Mouse (Mus musculus) embryonic facial prominence, embryonic 11.5 days (tissue): ENCODE measurements around the gene Pitpna. TPM values are rescaled to one million over a fixed set of nuclear protein-coding genes. Genes with fewer than 3 reads are reported as not detected.

Source experiments
- ATAC-seq: fragments of 200-750 bp; cut with Nextera tagmentation; replicated peaks from 2 replicates; pipeline ENCODE4 v1.8.0; 2017; ENCODE audit warnings: low read depth; ENCODE audit not compliant: insufficient number of reproducible peaks, low FRiP score, low TSS enrichment
- DNase-seq: peaks from one replicate; pipeline ENCODE4 v3.0.0-alpha.2; 2015; ENCODE audit warnings: low spot score
- H3K27ac ChIP-seq: fragments of 300-500 bp; sonication (generic); replicated peaks from 2 replicates; pipeline ENCODE4 v1.5.1; 2014; ENCODE audit warnings: mild to moderate bottlenecking, low read depth, low read length, control low read depth
- H3K27me3 ChIP-seq: fragments of 300-500 bp; sonication (generic); 2 replicates; pipeline ENCODE4 v1.6.1; 2014; ENCODE audit warnings: mild to moderate bottlenecking, low read length, moderate library complexity, mixed read lengths; ENCODE audit not compliant: control insufficient read depth, insufficient read depth
- H3K36me3 ChIP-seq: fragments of 300-500 bp; sonication (generic); replicated peaks from 2 replicates; pipeline ENCODE4 v1.6.1; 2014; ENCODE audit warnings: low read depth, mild to moderate bottlenecking, low read length, moderate library complexity, mixed read lengths; ENCODE audit not compliant: control insufficient read depth, insufficient read depth
- H3K4me1 ChIP-seq: fragments of 300-500 bp; sonication (generic); 2 replicates; pipeline ENCODE4 v1.6.1; 2014; ENCODE audit warnings: low read length, mixed read lengths; ENCODE audit not compliant: control insufficient read depth, insufficient read depth
- H3K4me2 ChIP-seq: fragments of 300-500 bp; sonication (generic); 2 replicates; pipeline ENCODE4 v1.6.1; 2014; ENCODE audit warnings: low read depth, mild to moderate bottlenecking, control low read depth, low read length, moderate library complexity
- H3K4me3 ChIP-seq: fragments of 300-500 bp; sonication (generic); 2 replicates; pipeline ENCODE4 v1.5.1; 2014; ENCODE audit warnings: low read depth, low read length, control low read depth
- H3K9ac ChIP-seq: fragments of 300-500 bp; sonication (generic); replicated peaks from 2 replicates; pipeline ENCODE4 v1.6.1; 2014; ENCODE audit warnings: mild to moderate bottlenecking, control low read depth, low read length
- H3K9me3 ChIP-seq: fragments of 300-500 bp; sonication (generic); replicated peaks from 2 replicates; pipeline ENCODE4 v1.6.1; 2016; ENCODE audit warnings: mild to moderate bottlenecking, low read length, inconsistent platforms, mixed read lengths; ENCODE audit not compliant: control insufficient read depth
- WGBS: fragments of 180-500 bp; shearing (Covaris S2); extraction: QIAGEN DNeasy Blood & Tissue Kit; methylation state at CpG from one replicate; pipeline ENCODE4 v1.1.7; 2014; 5-methylcytosine and 5-hydroxymethylcytosine counted together
- polyA plus RNA-seq: library from polyadenylated mRNA; unstranded; fragments of >200 nt; fragmentation: Nextera tagmentation; extraction: Ambion mirVana; gene quantifications from 2 replicates; pipeline ENCODE4 v1.2.1, GENCODE M21; 2014

Gene Pitpna
- polyA plus RNA-seq, 1 experiment from 2014 or later = 83.0 TPM

DNA sequence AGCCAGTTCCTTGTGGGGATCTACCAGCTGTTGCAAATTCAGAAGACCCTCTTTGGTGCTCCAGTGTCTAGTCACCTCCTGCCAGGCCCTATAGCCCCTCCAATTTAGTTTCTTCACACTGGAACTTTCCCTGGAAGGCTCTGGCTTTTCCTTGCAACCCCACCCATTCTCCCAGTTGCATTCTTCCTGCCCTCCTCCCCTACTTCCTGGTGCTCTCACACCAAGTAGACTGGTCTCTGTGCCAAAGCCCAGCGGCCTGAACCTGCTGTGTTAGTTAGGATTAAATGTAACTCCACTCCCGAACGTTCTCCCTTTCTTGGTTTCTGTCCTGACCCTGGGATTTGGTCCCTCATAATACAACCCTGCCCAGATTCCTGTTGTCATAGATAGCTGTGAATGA is 46.9 kb downstream of the Pitpna start:
- H3K4me3 ChIP-seq = no peak overlapping the region
- no peak overlapping the region for H3K9ac ChIP-seq
- H3K36me3 ChIP-seq = no peaks in the 10 kb centered on the region
- no peaks in the 10 kb centered on the region for H3K9me3 ChIP-seq
- H3K27ac ChIP-seq = no peak overlapping the region
- ATAC-seq (no peak), DNase-seq (no peak)
- 76% methylated on average over 3 of the region's 3 CpGs for WGBS
- no peak overlapping the region for H3K4me2 ChIP-seq
- no peaks in the 10 kb centered on the region for H3K27me3 ChIP-seq
- H3K4me1 ChIP-seq = no peaks in the 10 kb centered on the region

DNA sequence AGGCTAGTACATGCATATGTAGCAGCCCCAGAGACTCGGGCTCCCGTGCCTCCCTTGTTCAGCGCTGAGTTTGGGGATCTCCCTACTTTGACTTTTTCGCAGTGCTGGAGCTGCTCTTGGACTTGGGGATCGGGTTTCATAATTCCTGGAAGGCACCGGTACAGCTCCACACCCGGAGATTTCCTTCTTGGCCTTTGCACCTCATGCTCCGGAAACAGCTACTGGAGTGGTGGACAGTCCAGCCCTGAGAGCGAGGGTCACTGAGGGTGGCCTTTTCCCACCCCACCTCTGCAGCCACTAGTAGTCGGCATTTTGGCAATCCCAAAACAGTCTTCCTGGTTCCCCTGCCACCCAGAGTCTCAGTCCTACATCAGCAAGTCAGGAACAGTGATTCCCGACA is 47.4 kb downstream of the Pitpna start:
- DNase-seq (no peak), ATAC-seq (no peak)
- no peaks in the 10 kb centered on the region for H3K36me3 ChIP-seq
- 59% methylated on average over 11 of the region's 11 CpGs for WGBS
- H3K9me3 ChIP-seq = no peaks in the 10 kb centered on the region
- H3K4me1 ChIP-seq = no peaks in the 10 kb centered on the region
- H3K27me3 ChIP-seq = no peaks in the 10 kb centered on the region
- H3K9ac ChIP-seq = no peak overlapping the region
- 0 out of 2 replicates have a peak overlapping the region, but pooled peaks have one; percentile 7 for H3K4me2 ChIP-seq
- H3K27ac ChIP-seq = no peak overlapping the region
- H3K4me3 ChIP-seq = no peak overlapping the region

DNA sequence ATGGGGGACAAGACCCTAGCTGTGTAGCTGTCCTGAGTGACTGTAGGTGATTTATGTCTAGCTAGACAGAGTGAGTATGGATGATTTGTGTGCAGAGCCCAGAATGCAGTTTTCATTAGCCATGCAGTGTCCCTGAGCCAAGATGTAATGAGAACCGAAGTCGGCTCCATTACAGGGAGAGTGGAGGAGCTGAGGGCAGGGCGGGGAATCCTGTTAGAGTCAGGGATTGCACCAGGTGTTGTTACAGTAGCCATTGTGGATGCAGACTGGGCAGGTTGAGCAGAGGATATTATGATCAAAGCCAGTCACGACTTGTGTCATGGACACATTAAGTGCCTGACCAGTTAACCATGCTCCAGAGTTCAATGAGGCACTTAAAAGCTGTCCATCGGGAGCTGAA is 55.4 kb downstream of the Pitpna start:
- Histone ChIP-seq H3K4me1 (no peaks in the 10 kb centered on the region), H3K4me3 (no peak overlapping the region), H3K27me3 (no peaks in the 10 kb centered on the region), H3K9ac (no peak overlapping the region; the same call in 1 of the 2 replicates), H3K36me3 (no peaks in the 10 kb centered on the region), H3K27ac (no peak overlapping the region), H3K4me2 (no peak overlapping the region), H3K9me3 (no peaks in the 10 kb centered on the region)
- 86% methylated on average over 5 of the region's 5 CpGs for WGBS
- DNase-seq = no peak
- ATAC-seq = no peak

DNA sequence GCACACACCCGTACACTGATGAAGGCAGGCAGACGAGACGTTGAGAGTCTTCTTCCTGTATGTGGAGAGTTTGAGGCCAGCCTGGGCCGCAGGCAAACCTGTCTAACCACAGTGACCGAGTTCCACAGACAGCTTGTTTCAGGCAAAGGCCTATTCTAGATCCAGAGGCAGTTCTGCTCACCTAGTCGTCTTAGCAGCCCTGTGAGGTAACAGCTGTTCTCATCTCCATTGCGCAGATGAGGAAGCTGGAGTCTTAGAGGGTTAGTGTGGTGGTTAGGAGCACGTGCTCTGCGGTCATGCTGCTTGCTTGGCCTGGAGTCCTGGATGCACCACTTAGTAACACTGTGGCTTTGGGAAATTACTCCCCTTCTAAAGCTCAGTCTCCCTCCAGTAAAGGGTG is 56.8 kb downstream of the Pitpna start:
- WGBS = 81% methylated on average over 9 of the region's 9 CpGs
- no peak overlapping the region for H3K27ac ChIP-seq

DNA sequence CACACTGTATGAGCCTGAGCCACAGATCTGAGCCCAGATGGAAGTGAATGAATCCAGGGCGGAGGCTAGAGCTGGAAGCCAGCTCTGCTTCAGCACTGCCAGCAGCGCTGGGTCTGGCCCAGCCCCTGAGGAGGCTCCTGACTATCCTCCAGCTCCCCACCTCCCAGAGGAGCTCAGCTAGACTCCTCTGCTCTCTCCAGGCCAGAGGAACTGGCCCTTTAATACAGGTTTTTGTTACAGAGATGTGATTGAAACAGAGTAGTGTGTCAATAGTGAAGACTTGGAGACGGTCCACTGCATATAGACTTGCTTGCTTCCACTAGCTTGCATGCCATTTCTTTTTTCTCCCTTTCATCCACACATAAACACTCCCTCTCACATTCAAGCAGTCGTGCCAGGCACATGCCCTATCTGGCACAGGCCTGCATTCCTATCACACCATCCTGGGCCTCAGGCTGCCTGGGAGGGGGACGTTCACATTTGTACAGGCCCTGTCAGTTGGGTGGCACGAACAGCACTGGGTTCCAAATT is 59.8 kb downstream of the Pitpna start:
- DNase-seq (no peak), ATAC-seq (no peak)
- no peak overlapping the region for H3K4me3 ChIP-seq
- no peak overlapping the region for H3K27ac ChIP-seq
- H3K4me2 ChIP-seq = no peak overlapping the region
- WGBS = 75% methylated on average over 6 of the region's 6 CpGs
- H3K9ac ChIP-seq = no peak overlapping the region
- H3K9me3 ChIP-seq = no peaks in the 10 kb centered on the region
- H3K27me3 ChIP-seq = peaks cover 6% of the 10 kb centered on the region
- peaks cover 5% of the 10 kb centered on the region for H3K4me1 ChIP-seq
- no peaks in the 10 kb centered on the region for H3K36me3 ChIP-seq

More for the DNA sequence above, 56.8 kb downstream of the Pitpna start:
- H3K36me3 ChIP-seq = no peaks in the 10 kb centered on the region
- no peak overlapping the region for H3K4me2 ChIP-seq
- H3K9me3 ChIP-seq = no peaks in the 10 kb centered on the region
- no peak for ATAC-seq
- no peak for DNase-seq
- H3K4me1 ChIP-seq = no peaks in the 10 kb centered on the region
- no peak overlapping the region for H3K4me3 ChIP-seq
- H3K9ac ChIP-seq = no peak overlapping the region
- no peaks in the 10 kb centered on the region for H3K27me3 ChIP-seq

DNA sequence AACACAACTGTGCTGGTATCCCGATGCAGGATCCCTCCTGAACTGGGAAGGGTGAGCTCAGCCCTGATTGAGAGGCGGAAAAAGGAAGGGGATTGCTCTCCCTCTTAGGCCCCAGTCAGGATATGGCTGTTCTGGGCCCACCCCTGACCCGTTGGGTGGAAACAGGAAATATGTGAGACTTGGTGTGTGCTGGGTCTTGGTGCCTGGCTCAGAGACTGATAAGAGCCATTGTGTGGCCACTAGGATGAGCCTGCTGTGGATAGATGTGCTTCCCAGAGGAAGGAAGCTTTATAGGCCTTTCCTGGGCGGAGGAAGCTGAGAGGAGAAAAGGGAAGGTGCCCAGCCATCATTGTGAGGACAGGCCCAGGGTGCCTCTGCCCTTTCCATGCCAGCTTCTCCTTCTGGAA is 61.3 kb downstream of the Pitpna start:
- ATAC-seq (no peak), DNase-seq (no peak)
- Histone ChIP-seq H3K4me2 (no peak overlapping the region), H3K27me3 (peaks cover 15% of the 10 kb centered on the region), H3K9me3 (no peaks in the 10 kb centered on the region), H3K9ac (no peak overlapping the region), H3K4me1 (peaks cover 9% of the 10 kb centered on the region), H3K27ac (no peak overlapping the region), H3K36me3 (no peaks in the 10 kb centered on the region), H3K4me3 (no peak overlapping the region)
- WGBS = 62% methylated on average over 4 of the region's 4 CpGs

DNA sequence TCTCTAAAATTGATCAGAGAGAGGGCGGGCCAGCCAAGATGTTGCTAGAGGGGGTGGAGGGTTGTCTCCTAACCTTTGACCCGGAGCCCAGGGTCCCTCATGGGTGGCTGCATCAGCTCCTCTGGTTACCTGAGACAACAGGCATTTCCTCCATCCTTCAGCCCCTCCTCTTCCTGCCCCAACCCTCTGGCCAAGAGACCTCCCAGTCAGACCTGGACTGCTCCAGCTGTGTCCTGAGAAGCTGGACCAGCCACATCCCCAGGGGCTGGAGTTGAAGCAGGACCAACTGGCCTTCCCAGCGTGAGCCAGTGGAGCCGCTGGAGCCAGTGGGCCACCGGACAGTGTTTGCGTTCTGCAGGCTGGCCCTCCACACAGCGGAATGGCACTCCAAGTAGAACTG is 62.4 kb downstream of the Pitpna start, which contains the start of gene Myo1c:
Myo1c (plus strand) TSS at position 194 of the 400 bp plus-strand sequence.
- Histone ChIP-seq H3K9me3 (no peaks in the 10 kb centered on the region), H3K27ac (no peak within 1 kb of the TSS), H3K4me2 (peak within 1 kb of the TSS; percentile 91), H3K4me3 (peak within 1 kb of the TSS; percentile 67), H3K9ac (peak within 1 kb of the TSS; percentile 78), H3K36me3 (no peaks in the 10 kb centered on the region), H3K4me1 (peaks cover 9% of the 10 kb centered on the region), H3K27me3 (peaks cover 15% of the 10 kb centered on the region)
- ATAC-seq (no peak), DNase-seq (no peak)
- WGBS = 70% methylated on average over 7 of the region's 7 CpGs

DNA sequence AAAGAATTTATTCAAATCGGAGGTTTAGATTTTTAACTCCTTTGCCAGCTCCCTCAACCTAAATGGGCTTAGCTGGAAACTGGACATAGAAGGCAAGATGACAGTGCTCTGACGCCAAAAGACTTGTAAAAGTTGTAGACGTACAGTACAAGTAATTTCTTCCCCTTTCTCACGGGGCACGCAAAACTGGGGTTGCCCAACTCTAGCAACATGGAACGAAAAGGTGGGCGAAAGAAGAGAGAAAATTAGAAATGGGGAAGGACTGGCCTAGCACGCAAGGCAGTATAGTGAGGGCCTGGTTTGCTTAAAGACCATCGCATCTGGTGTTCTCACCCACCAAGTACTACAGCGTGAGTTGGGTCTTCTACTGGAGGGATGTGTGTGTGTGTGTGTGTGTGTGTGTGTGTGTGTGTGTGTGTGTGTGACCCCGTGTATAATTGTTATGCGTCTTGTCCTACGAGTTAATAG is 63.1 kb downstream of the Pitpna start:
- Histone ChIP-seq H3K4me1 (peaks cover 9% of the 10 kb centered on the region), H3K4me2 (peak overlapping the region; percentile 91), H3K9me3 (no peaks in the 10 kb centered on the region), H3K27ac (no peak overlapping the region), H3K27me3 (peaks cover 15% of the 10 kb centered on the region), H3K4me3 (peak overlapping the region; percentile 67), H3K9ac (peak overlapping the region; percentile 78), H3K36me3 (no peaks in the 10 kb centered on the region)
- 45% methylated on average over 13 of the region's 13 CpGs for WGBS
- DNase-seq = no peak
- ATAC-seq = no peak
